Mouse (Mus musculus) left cerebral cortex, postnatal 14 days (tissue): ENCODE data around the gene Btbd18. TPM values are rescaled to one million over a fixed set of nuclear protein-coding genes. Genes with fewer than 3 reads are reported as not detected.
A peak's percentile ranks its signal among the peaks of the same experiment; 100 is the strongest.
"Not testable (repeated sequence)": the region's sequence is repeated elsewhere in the genome, so short reads cannot be mapped to it uniquely, and the experiment has no call there.

Experiments
- DNase-seq, 2 experiments: peaks; one replicate each; pipeline ENCODE4 v3.0.0; 2021 to 2022; ENCODE audit warnings: low spot score in 2 of 2, mixed read lengths in 1 of 2
- intact Hi-C: fragments of 180-260 bp; cut with DNase I; formaldehyde crosslinking; loops from one replicate; pipeline ENCODE4 v1.15.1; 2025
- total RNA-seq, 2 experiments: library from RNA; stranded (reverse); gene quantifications; 2 replicates each; pipeline ENCODE4 v1.2.3; 2021

The Btbd18 gene
- total RNA-seq, 2 experiments from 2014 or later, result not detected

GRCm38 (mm10) chr2:84638428-84639220 lies 20.3 kb upstream of the Btbd18 start:
- no peak for DNase-seq
- intact Hi-C loops, result no loop called here

- intact Hi-C loops, result no loop called here
- DNase-seq, result no peak
Observed at GRCm38 (mm10) chr2:84640833-84641232, 18.0 kb upstream of the Btbd18 start.

GRCm38 (mm10) chr2:84646138-84646537 lies 12.7 kb upstream of the Btbd18 start:
- intact Hi-C loops, result loop anchor here (5.0 kb wide), 1 partner anchor 89 kb away; no protein-coding TSS in a partner anchor
- DNase-seq, result no peak

GRCm38 (mm10) chr2:84647051-84647568 lies 11.8 kb upstream of the Btbd18 start:
- no peak for DNase-seq
- intact Hi-C loops, result loop anchor here (5.0 kb wide), 1 partner anchor 90 kb away; no protein-coding TSS in a partner anchor

- no peak for DNase-seq
- intact Hi-C loops, result loop anchor here (2.0 to 5.0 kb wide), 2 partner anchors 14 to 91 kb away; no protein-coding TSS in a partner anchor
Observed at GRCm38 (mm10) chr2:84648369-84648768, 10.5 kb upstream of the Btbd18 start.

GRCm38 (mm10) chr2:84649674-84650073 lies 9.2 kb upstream of the Btbd18 start:
- intact Hi-C loops, result loop anchor here (2.0 to 5.0 kb wide), 2 partner anchors 15 to 92 kb away; no protein-coding TSS in a partner anchor
- no peak for DNase-seq

GRCm38 (mm10) chr2:84650464-84651195 lies 8.2 kb upstream of the Btbd18 start, which contains the start of gene Ctnnd1:
Gene Ctnnd1 (minus strand): TSS chr2:84650765.
- intact Hi-C loops, result no loop called here
- DNase-seq, result peak; percentile 87 to 94

- no peak for DNase-seq
- intact Hi-C loops, result no loop called here
Observed at GRCm38 (mm10) chr2:84653354-84653753, 5.5 kb upstream of the Btbd18 start.

- intact Hi-C loops, result no loop called here
- no peak for DNase-seq
Observed at GRCm38 (mm10) chr2:84655864-84656263, 3.0 kb upstream of the Btbd18 start.

- DNase-seq, result peak; percentile 65 to 67
Observed at GRCm38 (mm10) chr2:84660253-84660652, 1.4 kb downstream of the Btbd18 start.

GRCm38 (mm10) chr2:84662866-84663265 lies 4.0 kb downstream of the Btbd18 start:
- intact Hi-C loops, result loop anchor here (5.0 kb wide), 2 partner anchors 46 to 206 kb away; no protein-coding TSS in a partner anchor
- DNase-seq, result peak in 1 of 2 experiments; percentile 26

More at GRCm38 (mm10) chr2:84660253-84660652, 1.4 kb downstream of the Btbd18 start:
- intact Hi-C loops, result loop anchor here (5.0 kb wide), 2 partner anchors 43 to 203 kb away; no protein-coding TSS in a partner anchor

- no peak for DNase-seq
- intact Hi-C loops, result no loop called here
Observed at GRCm38 (mm10) chr2:84666081-84666480, 7.2 kb downstream of the Btbd18 start.

GRCm38 (mm10) chr2:84669828-84670568 lies 11.1 kb downstream of the Btbd18 start:
- DNase-seq, result no peak
- intact Hi-C loops, result no loop called here

- DNase-seq, result peak; percentile 92 to 96
- intact Hi-C loops, result no loop called here
Observed at GRCm38 (mm10) chr2:84670569-84670933, 11.7 kb downstream of the Btbd18 start, which contains the start of gene Selenoh. Gene Selenoh (minus strand): TSS chr2:84670770.

GRCm38 (mm10) chr2:84671535-84671934 lies 12.7 kb downstream of the Btbd18 start:
- intact Hi-C loops, DNase-seq: not testable (repeated sequence)

- no peak for DNase-seq
- intact Hi-C loops, result loop anchor here (5.0 kb wide), 1 partner anchor 35 kb away; no protein-coding TSS in a partner anchor
Observed at GRCm38 (mm10) chr2:84677270-84677967, 18.5 kb downstream of the Btbd18 start.

- intact Hi-C loops, result loop anchor here (5.0 kb wide), 1 partner anchor 34 kb away; no protein-coding TSS in a partner anchor
- DNase-seq, result peak; percentile 95 to 99
Observed at GRCm38 (mm10) chr2:84677968-84678880, 19.3 kb downstream of the Btbd18 start, which contains the start of the genes Gm28635 and Med19. Gene Gm28635 (minus strand): TSS chr2:84678041. Gene Med19 (plus strand): TSS chr2:84678402.
